Mouse (Mus musculus) lung, postnatal 0 days (tissue): ENCODE data around the gene Kcnn4.

Experiments used
- CTCF ChIP-seq: IDR thresholded peaks from 2 replicates; pipeline ENCODE4 v1.5.1; 2016; ENCODE audit warnings: antibody characterized with exemption, mild to moderate bottlenecking
- EP300 ChIP-seq: IDR thresholded peaks from 2 replicates; pipeline ENCODE4 v1.6.1; 2016; ENCODE audit warnings: antibody characterized with exemption, mild to moderate bottlenecking, control low read depth

DNA sequence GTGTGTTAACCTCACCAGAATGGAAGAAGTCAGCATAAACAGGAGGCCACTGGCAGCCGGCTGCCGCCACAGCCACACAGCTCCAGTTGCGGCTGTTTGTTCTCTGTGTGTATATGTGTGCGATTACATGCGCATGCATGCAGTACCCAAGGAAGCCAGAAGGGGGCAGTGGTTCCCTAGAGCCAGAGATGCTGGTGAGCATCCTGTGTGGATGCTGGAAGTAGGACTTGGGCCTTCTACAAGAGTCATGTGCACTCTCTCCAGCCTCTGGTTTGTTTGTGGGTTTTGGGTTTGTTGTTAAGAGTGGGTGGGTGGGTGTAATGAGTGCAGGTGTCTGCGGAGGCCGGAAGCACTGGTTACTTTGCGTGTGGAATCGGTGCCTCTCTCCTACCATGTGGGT, 32.8 kb downstream of the Kcnn4 start:
- peak; percentile 50 for TF ChIP-seq CTCF
- TF ChIP-seq EP300: no peak
